Mouse (Mus musculus) ES-Bruce4 (cell line): ENCODE measurements around the gene Szrd1.

Source experiments
- CTCF ChIP-seq: IDR thresholded peaks from one replicate; pipeline ENCODE4 v1.8.1; 2011; ENCODE audit warnings: low read depth, low read length
- EP300 ChIP-seq: IDR thresholded peaks from 2 replicates; pipeline ENCODE4 v1.6.1; 2011; ENCODE audit warnings: low read depth, low read length; ENCODE audit not compliant: insufficient read depth
- POLR2A ChIP-seq: IDR thresholded peaks from one replicate; pipeline ENCODE4 v1.8.1; 2011; ENCODE audit warnings: low read length; ENCODE audit not compliant: insufficient read depth

GRCm38 (mm10) chr4:141108196-141108732 is 31.3 kb downstream of the Szrd1 start:
- TF ChIP-seq POLR2A (no peak), CTCF (no peak), EP300 (no peak)
